Mouse (Mus musculus) liver, postnatal 0 days (tissue): ENCODE results near the gene Esr1.

Experiments
- CTCF ChIP-seq: sonication (generic); IDR thresholded peaks from 2 replicates; pipeline ENCODE4 v1.5.1; 2016; ENCODE audit warnings: antibody characterized with exemption, low read depth
- EP300 ChIP-seq: IDR thresholded peaks from 2 replicates; pipeline ENCODE4 v1.6.1; 2016; ENCODE audit warnings: antibody characterized with exemption, low read depth, mild to moderate bottlenecking

DNA sequence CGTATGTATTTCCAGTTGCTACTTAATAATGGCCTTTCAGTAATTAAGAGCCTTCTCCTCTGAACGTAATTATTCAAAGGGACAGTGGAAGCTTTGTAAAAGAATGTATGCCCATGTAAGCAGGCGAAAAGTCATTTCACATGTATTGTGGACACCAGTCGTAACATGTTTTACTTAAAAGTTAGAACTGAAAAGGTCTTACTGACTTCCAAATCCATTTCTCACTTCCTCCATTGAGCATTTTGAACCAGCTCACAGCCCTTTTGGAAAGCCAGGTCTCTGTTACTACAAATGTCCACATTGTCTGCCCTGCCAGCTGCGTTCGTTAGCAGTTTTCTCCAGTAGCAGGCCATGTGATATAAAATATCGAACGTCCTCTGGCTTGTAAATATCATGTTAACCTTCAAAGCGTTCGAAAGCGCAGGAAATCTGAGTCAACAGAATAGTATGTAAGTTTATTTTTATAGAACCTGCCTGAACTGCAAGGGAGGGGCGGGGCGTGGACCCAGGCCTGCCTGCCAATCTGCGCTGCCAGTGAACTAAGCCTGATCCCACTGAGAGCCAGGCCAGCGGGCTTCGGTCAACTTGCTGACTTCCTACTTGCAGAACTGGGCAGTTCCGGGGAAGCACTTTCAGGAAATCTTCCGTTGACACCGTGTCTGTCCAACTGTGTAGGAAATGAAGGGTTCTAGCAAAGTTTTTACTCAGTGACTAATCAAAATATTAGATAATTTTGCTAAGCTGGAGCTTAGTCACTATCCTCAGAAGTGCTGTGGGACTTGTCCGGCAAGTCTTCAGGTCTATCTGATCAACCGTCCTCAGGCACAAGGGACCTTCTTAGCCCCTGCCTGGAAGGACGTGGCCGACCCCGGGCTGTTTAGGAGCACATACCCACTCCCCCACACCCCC lies 9.5 kb downstream of the Esr1 start:
- TF ChIP-seq EP300 (no peak), CTCF (no peak)
